Mouse (Mus musculus) lung, postnatal 0 days (tissue): ENCODE results near the gene Csrp2. TPM values are rescaled to one million over a fixed set of nuclear protein-coding genes. Genes with fewer than 3 reads are reported as not detected.

ENCODE experiments used
- ATAC-seq: fragments of 200-750 bp; cut with Nextera tagmentation; 2 replicates; pipeline ENCODE4 v1.8.0; 2017; ENCODE audit warnings: moderate library complexity
- DNase-seq: peaks from one replicate; pipeline ENCODE4 v3.0.0-alpha.2; 2016; ENCODE audit warnings: low spot score
- H3K27ac ChIP-seq: fragments of 300-500 bp; sonication (generic); 2 replicates; pipeline ENCODE4 v1.5.1; 2014; ENCODE audit warnings: antibody characterized with exemption, mild to moderate bottlenecking, low read length, mixed read lengths
- H3K27me3 ChIP-seq: fragments of 300-500 bp; sonication (generic); replicated peaks from 2 replicates; pipeline ENCODE4 v1.6.1; 2014; ENCODE audit warnings: low read length, mixed read lengths; ENCODE audit not compliant: insufficient read depth
- H3K36me3 ChIP-seq: fragments of 300-500 bp; sonication (generic); 2 replicates; pipeline ENCODE4 v1.6.1; 2014; ENCODE audit warnings: low read length, mixed read lengths; ENCODE audit not compliant: insufficient read depth
- H3K4me1 ChIP-seq: fragments of 300-500 bp; sonication (generic); 2 replicates; pipeline ENCODE4 v1.6.1; 2014; ENCODE audit warnings: antibody characterized with exemption, low read depth, low read length, mixed read lengths; ENCODE audit not compliant: insufficient read depth
- H3K4me2 ChIP-seq: fragments of 300-500 bp; sonication (generic); replicated peaks from 2 replicates; pipeline ENCODE4 v1.6.1; 2014; ENCODE audit warnings: low read depth, mild to moderate bottlenecking, low read length, moderate library complexity, mixed read lengths
- H3K4me3 ChIP-seq: fragments of 300-500 bp; sonication (generic); 2 replicates; pipeline ENCODE4 v1.5.1; 2014; ENCODE audit warnings: low read depth, low read length
- H3K9ac ChIP-seq: fragments of 300-500 bp; sonication (generic); replicated peaks from 2 replicates; pipeline ENCODE4 v1.6.1; 2014; ENCODE audit warnings: low read depth, mild to moderate bottlenecking
- H3K9me3 ChIP-seq: fragments of 300-500 bp; sonication (generic); 2 replicates; pipeline ENCODE4 v1.6.1; 2016; ENCODE audit warnings: low read length, mixed read lengths
- CTCF ChIP-seq: IDR thresholded peaks from 2 replicates; pipeline ENCODE4 v1.5.1; 2016; ENCODE audit warnings: antibody characterized with exemption, mild to moderate bottlenecking
- EP300 ChIP-seq: IDR thresholded peaks from 2 replicates; pipeline ENCODE4 v1.6.1; 2016; ENCODE audit warnings: antibody characterized with exemption, mild to moderate bottlenecking, control low read depth
- WGBS: fragments of 180-500 bp; shearing (Covaris S2); extraction: QIAGEN DNeasy Blood & Tissue Kit; methylation state at CpG from one replicate; pipeline ENCODE4 v1.1.7; 2014; 5-methylcytosine and 5-hydroxymethylcytosine counted together
- polyA plus RNA-seq: library from polyadenylated mRNA; unstranded; fragments of >200 nt; fragmentation: Nextera tagmentation; extraction: Ambion mirVana; gene quantifications from 2 replicates; pipeline ENCODE4 v1.2.1, GENCODE M21; 2015

Csrp2 gene
- polyA plus RNA-seq, 1 experiment from 2014 or later, result 131 TPM

DNA sequence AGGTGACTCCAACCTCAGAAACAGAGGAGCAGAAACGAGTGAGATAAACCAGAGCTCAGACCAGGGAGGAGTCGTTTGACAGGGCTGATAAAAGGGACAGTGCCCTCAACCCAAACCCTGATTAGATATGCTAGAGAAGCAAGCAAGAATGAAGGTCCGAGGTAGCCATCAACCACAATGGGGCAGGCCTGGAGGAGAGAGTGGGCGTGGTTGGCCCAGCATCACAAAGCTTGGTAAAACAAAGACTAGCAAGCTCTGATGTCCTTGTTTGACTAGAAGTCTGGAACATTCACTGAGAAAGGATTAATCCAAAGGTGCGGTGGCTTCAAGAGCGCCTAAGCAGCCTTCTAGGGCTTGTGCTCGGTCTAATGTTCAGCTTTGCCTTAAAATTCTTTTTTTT is 38.2 kb upstream of the Csrp2 start:
- H3K4me2 ChIP-seq, result no peak overlapping the region
- 66% methylated on average over 7 of the region's 7 CpGs for WGBS
- H3K9me3 ChIP-seq, result no peaks in the 10 kb centered on the region
- H3K27ac ChIP-seq, result no peak overlapping the region
- H3K4me1 ChIP-seq, result peaks cover 9% of the 10 kb centered on the region; the same call in 1 of the 2 replicates
- TF ChIP-seq CTCF (no peak), EP300 (no peak)
- H3K27me3 ChIP-seq, result no peaks in the 10 kb centered on the region
- no peak overlapping the region for H3K4me3 ChIP-seq
- no peaks in the 10 kb centered on the region for H3K36me3 ChIP-seq
- ATAC-seq, result no peak
- no peak overlapping the region for H3K9ac ChIP-seq
- DNase-seq, result no peak

DNA sequence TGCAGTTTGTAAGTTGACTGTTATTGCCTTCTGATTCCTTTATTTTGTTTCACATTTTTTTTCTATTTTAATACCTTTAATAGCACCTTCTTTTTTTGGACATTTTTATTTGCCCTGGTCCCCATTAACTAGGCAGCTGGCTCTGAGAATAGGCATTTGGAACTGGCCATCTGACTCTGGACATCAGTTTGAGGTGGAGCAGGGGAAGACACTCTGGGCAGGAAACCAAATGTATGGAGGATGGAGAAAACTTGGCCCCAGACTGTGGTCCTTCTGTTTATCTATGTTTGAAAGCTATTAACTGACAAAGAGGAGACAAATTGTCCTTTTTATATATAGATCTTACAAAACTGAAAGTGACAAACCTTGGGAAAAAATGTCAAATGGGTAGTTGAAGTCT is 36.9 kb upstream of the Csrp2 start:
- ATAC-seq (no peak), DNase-seq (no peak)
- H3K27ac ChIP-seq, result no peak overlapping the region
- H3K4me2 ChIP-seq, result no peak overlapping the region
- H3K4me3 ChIP-seq, result no peak overlapping the region
- H3K36me3 ChIP-seq, result no peaks in the 10 kb centered on the region
- no peak overlapping the region for H3K9ac ChIP-seq
- TF ChIP-seq EP300, result no peak
- no peak for TF ChIP-seq CTCF
- peaks cover 9% of the 10 kb centered on the region; the same call in 1 of the 2 replicates for H3K4me1 ChIP-seq
- no peaks in the 10 kb centered on the region for H3K9me3 ChIP-seq
- no peaks in the 10 kb centered on the region for H3K27me3 ChIP-seq

DNA sequence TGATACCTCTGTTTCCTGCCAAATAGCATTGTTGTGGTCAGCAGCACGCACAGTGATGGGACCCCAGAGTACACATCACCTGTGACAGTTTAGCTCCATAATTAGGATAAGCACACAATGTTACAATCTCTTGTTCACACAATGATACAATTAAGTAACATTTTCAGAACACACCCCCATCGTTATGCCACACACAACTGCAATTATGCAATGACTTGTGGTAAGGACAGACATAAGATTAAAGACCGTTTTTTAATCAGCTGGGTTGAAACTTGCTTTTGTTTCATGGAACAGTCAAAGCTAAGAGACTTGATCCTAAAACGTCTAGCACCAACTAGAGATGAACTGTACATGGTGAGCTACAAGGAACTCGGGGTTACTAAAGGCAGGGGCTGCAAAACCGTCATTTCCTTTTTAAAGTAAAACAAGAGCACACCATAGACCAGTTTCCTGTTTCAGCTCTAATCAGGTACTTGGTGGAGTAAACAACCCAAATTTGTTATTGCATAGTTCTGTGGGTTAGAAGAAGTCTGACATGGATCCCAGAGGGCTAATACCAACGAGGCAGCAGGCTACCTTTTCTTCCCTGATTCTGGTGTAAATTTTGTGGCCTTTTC is 28.8 kb upstream of the Csrp2 start:
- ATAC-seq, result no peak
- WGBS, result 49% methylated on average over 7 of the region's 7 CpGs
- peak; percentile 40; the same call in 1 of the 2 replicates for TF ChIP-seq EP300
- no peak for TF ChIP-seq CTCF

GRCm38 (mm10) chr10:110899744-110900501 is 19.7 kb upstream of the Csrp2 start:
- DNase-seq, result peak; percentile 22

More for the DNA sequence above, 28.8 kb upstream of the Csrp2 start:
- peak; percentile 7 for DNase-seq
- Histone ChIP-seq H3K9ac (no peak overlapping the region), H3K36me3 (no peaks in the 10 kb centered on the region), H3K9me3 (no peaks in the 10 kb centered on the region), H3K27me3 (no peaks in the 10 kb centered on the region), H3K4me3 (no peak overlapping the region), H3K4me1 (no peaks in the 10 kb centered on the region), H3K4me2 (no peak overlapping the region), H3K27ac (no peak overlapping the region)

GRCm38 (mm10) chr10:110903862-110904261 is 15.7 kb upstream of the Csrp2 start:
- H3K4me1 ChIP-seq, result no peaks in the 10 kb centered on the region
- H3K4me3 ChIP-seq, result no peak overlapping the region
- TF ChIP-seq CTCF (no peak), EP300 (no peak)
- H3K9ac ChIP-seq, result no peak overlapping the region
- no peaks in the 10 kb centered on the region for H3K27me3 ChIP-seq
- H3K4me2 ChIP-seq, result no peak overlapping the region
- H3K9me3 ChIP-seq, result no peaks in the 10 kb centered on the region
- H3K27ac ChIP-seq, result no peak overlapping the region
- no peak for ATAC-seq
- 95% methylated on average over 3 of the region's 3 CpGs for WGBS
- no peak for DNase-seq
- no peaks in the 10 kb centered on the region for H3K36me3 ChIP-seq

More at GRCm38 (mm10) chr10:110899744-110900501, 19.7 kb upstream of the Csrp2 start:
- TF ChIP-seq EP300 (no peak), CTCF (no peak)
- no peak overlapping the region for H3K4me2 ChIP-seq
- H3K36me3 ChIP-seq, result no peaks in the 10 kb centered on the region
- H3K27me3 ChIP-seq, result no peaks in the 10 kb centered on the region
- H3K9ac ChIP-seq, result no peak overlapping the region
- H3K27ac ChIP-seq, result no peak overlapping the region
- H3K4me1 ChIP-seq, result no peaks in the 10 kb centered on the region
- WGBS, result 42% methylated on average over 13 of the region's 13 CpGs
- no peaks in the 10 kb centered on the region for H3K9me3 ChIP-seq
- H3K4me3 ChIP-seq, result no peak overlapping the region
- ATAC-seq, result 0 out of 2 replicates have a peak, but pooled peaks have one; percentile 14

GRCm38 (mm10) chr10:110916666-110917344 is 2.8 kb upstream of the Csrp2 start:
- TF ChIP-seq EP300, result no peak
- TF ChIP-seq CTCF, result no peak
- Histone ChIP-seq H3K36me3 (no peaks in the 10 kb centered on the region), H3K9me3 (no peaks in the 10 kb centered on the region), H3K4me3 (no peak overlapping the region), H3K27ac (no peak overlapping the region), H3K4me2 (no peak overlapping the region), H3K9ac (no peak overlapping the region), H3K27me3 (no peaks in the 10 kb centered on the region), H3K4me1 (peaks cover 12% of the 10 kb centered on the region)
- ATAC-seq (no peak), DNase-seq (no peak)
- WGBS, result 62% methylated on average over 11 of the region's 11 CpGs
